Comparison of ENCODE assay signal across 31 mouse cellular contexts in genomic region chr3:40320319-40320718, GRCm38 (mm10).
DNase-seq lines count a peak whose midpoint lies in the region; ATAC-seq and TF ChIP-seq lines count a peak whose summit lies in the region.
"Had no signal": no experiment of that assay in that cellular context is flagged by ENCODE, and none has a peak within 500 bp of the region (broad histone marks: within the 10 kb centered on the region; RNA-seq: fewer than 3 reads in every experiment).

No protein-coding gene starts in this region.

- H3K36me3 ChIP-seq in embryonic facial prominence, embryonic 14.5 days (ENCODE audit: control insufficient read depth, insufficient read depth, low read length) = no peaks in the 10 kb centered on the region
- H3K36me3 ChIP-seq in limb, embryonic 13.5 days = no peaks in the 10 kb centered on the region
- H3K36me3 ChIP-seq in thymus, adult 2 months (ENCODE audit: control insufficient read depth, insufficient read depth, low read length) = no peaks in the 10 kb centered on the region
- H3K36me3 ChIP-seq: heart, embryonic 10.5 days; heart, embryonic 15.5 days; hindbrain, embryonic 12.5 days; limb, embryonic 15.5 days; liver, embryonic 13.5 days; midbrain, embryonic 12.5 days; neural tube, embryonic 13.5 days; stomach, embryonic 15.5 days had no signal

- no peak for TF ChIP-seq CTCF in lung, adult 2 months (IDR thresholded peaks at IDR 0.05; ENCODE audit: insufficient read depth, low read length)
- TF ChIP-seq CTCF in thymus, adult 2 months (IDR thresholded peaks at IDR 0.05; ENCODE audit: borderline replicate concordance, control insufficient read depth, extremely low read depth, insufficient read depth, low read length, poor library complexity) = no peak

- H3K4me1 ChIP-seq in embryonic facial prominence, embryonic 14.5 days (ENCODE audit: control insufficient read depth, insufficient read depth, low read length) = 0 out of 2 replicates have a peak, but pooled peaks cover 5% of the 10 kb centered on the region
- H3K4me1 ChIP-seq in limb, embryonic 13.5 days = peaks cover 25% of the 10 kb centered on the region
- no peaks in the 10 kb centered on the region for H3K4me1 ChIP-seq in lung, adult 2 months (ENCODE audit: control insufficient read depth, insufficient read depth, low read length)
- H3K4me1 ChIP-seq in thymus, adult 2 months (replicated peaks; ENCODE audit: control insufficient read depth, insufficient read depth, low read length) = no peaks in the 10 kb centered on the region
- H3K4me1 ChIP-seq: heart, embryonic 10.5 days; heart, embryonic 15.5 days; hindbrain, embryonic 12.5 days; liver, embryonic 13.5 days; midbrain, embryonic 12.5 days; neural tube, embryonic 13.5 days; stomach, embryonic 15.5 days had no signal

- no peak overlapping the region for H3K9ac ChIP-seq in embryonic facial prominence, embryonic 14.5 days (ENCODE audit: low read depth, low read length)
- no peak overlapping the region for H3K9ac ChIP-seq in limb, embryonic 13.5 days
- H3K9ac ChIP-seq: forebrain, postnatal 0 days; heart, embryonic 15.5 days; hindbrain, embryonic 12.5 days; limb, embryonic 15.5 days; liver, embryonic 13.5 days; lung, embryonic 14.5 days; midbrain, embryonic 12.5 days; neural tube, embryonic 13.5 days; stomach, embryonic 15.5 days had no signal

- DNase-seq in NIH3T3 (ENCODE audit: low read depth) = peak; percentile 19
- DNase-seq in embryo, embryonic 11 days = peak; percentile 59
- peak; percentile 56 for DNase-seq in embryonic facial prominence, embryonic 14.5 days (ENCODE audit: low spot score)
- no peak for DNase-seq in lung, adult 2 months
- no peak for DNase-seq in thymus, adult 2 months
- no peak for DNase-seq in adrenal gland, postnatal 36 days
- DNase-seq: adrenal gland, adult 8-10 months; cerebellum, adult 8-10 months; cerebellum, postnatal 25 days; forebrain, postnatal 0 days; gastrocnemius, postnatal 10 days; heart, adult 11 months; kidney, adult 9 months; kidney, postnatal 10 days; layer of hippocampus, adult 9-11 months; liver, embryonic 13.5 days; lung, embryonic 14.5 days; lung, postnatal 14 days; right cerebral cortex, postnatal 14 days; thymus, postnatal 25 days had no signal

- no peaks in the 10 kb centered on the region for H3K27me3 ChIP-seq in embryonic facial prominence, embryonic 14.5 days (replicated peaks; ENCODE audit: control insufficient read depth, insufficient read depth, low read length)
- H3K27me3 ChIP-seq in limb, embryonic 13.5 days = no peaks in the 10 kb centered on the region
- H3K27me3 ChIP-seq in thymus, adult 2 months (ENCODE audit: control insufficient read depth, insufficient read depth, low read length) = no peaks in the 10 kb centered on the region
- H3K27me3 ChIP-seq: CH12.LX; heart, embryonic 15.5 days; hindbrain, embryonic 12.5 days; limb, embryonic 15.5 days; liver, embryonic 13.5 days; midbrain, embryonic 12.5 days; neural tube, embryonic 13.5 days; stomach, embryonic 15.5 days had no signal

- no peak for TF ChIP-seq POLR2A in lung, adult 2 months (IDR thresholded peaks at IDR 0.05; ENCODE audit: borderline replicate concordance, extremely low read depth, low read depth, low read length)
- TF ChIP-seq POLR2A in thymus, adult 2 months (IDR thresholded peaks at IDR 0.05; ENCODE audit: control insufficient read depth, extremely low read depth, insufficient read depth, low read length, poor library complexity) = no peak

- ATAC-seq in embryonic facial prominence, embryonic 14.5 days (ENCODE audit: low read depth) = no peak
- ATAC-seq in limb, embryonic 13.5 days (ENCODE audit: low FRiP score, low read depth) = no peak
- ATAC-seq: forebrain, postnatal 0 days; intestine, postnatal 0 days had no signal

- no peak overlapping the region for H3K4me2 ChIP-seq in embryonic facial prominence, embryonic 14.5 days (ENCODE audit: low read depth, low read length)
- H3K4me2 ChIP-seq in limb, embryonic 13.5 days (replicated peaks) = no peak overlapping the region
- H3K4me2 ChIP-seq: heart, embryonic 15.5 days; hindbrain, embryonic 12.5 days; limb, embryonic 15.5 days; liver, embryonic 13.5 days; lung, embryonic 14.5 days; midbrain, embryonic 12.5 days; neural tube, embryonic 13.5 days; stomach, embryonic 15.5 days had no signal

- no peaks in the 10 kb centered on the region for H3K9me3 ChIP-seq in embryonic facial prominence, embryonic 14.5 days (ENCODE audit: control insufficient read depth, low read length)
- H3K9me3 ChIP-seq in limb, embryonic 13.5 days = no peaks in the 10 kb centered on the region
- H3K9me3 ChIP-seq: heart, embryonic 10.5 days; heart, embryonic 15.5 days; hindbrain, embryonic 12.5 days; limb, embryonic 15.5 days; liver, embryonic 13.5 days; midbrain, embryonic 12.5 days; neural tube, embryonic 13.5 days; stomach, embryonic 15.5 days had no signal

- WGBS in embryonic facial prominence, embryonic 14.5 days = 21% methylated on average over 5 of the region's 5 CpGs
- 10% methylated on average over 5 of the region's 5 CpGs for WGBS in limb, embryonic 13.5 days
- 79% methylated on average over 5 of the region's 5 CpGs for WGBS in lung, adult 2 months
- 95% methylated on average over 5 of the region's 5 CpGs for WGBS in thymus, adult 2 months

- peak overlapping the region; percentile 54; the same call in 1 of the 2 replicates for H3K27ac ChIP-seq in embryonic facial prominence, embryonic 14.5 days (replicated peaks; ENCODE audit: low read depth, low read length)
- peak overlapping the region; percentile 65; the same call in 1 of the 2 replicates for H3K27ac ChIP-seq in limb, embryonic 13.5 days
- no peak overlapping the region for H3K27ac ChIP-seq in thymus, adult 2 months (ENCODE audit: control insufficient read depth, insufficient read depth, low read length)
- H3K27ac ChIP-seq: heart, embryonic 10.5 days; heart, embryonic 15.5 days; hindbrain, embryonic 12.5 days; limb, embryonic 15.5 days; liver, embryonic 13.5 days; midbrain, embryonic 12.5 days; neural tube, embryonic 13.5 days; stomach, embryonic 15.5 days had no signal

- no peak overlapping the region for H3K4me3 ChIP-seq in embryonic facial prominence, embryonic 14.5 days (ENCODE audit: low read depth, low read length)
- H3K4me3 ChIP-seq in limb, embryonic 13.5 days = no peak overlapping the region
- H3K4me3 ChIP-seq in lung, adult 2 months (replicated peaks; ENCODE audit: extremely low read depth, low read depth, low read length) = no peak overlapping the region
- H3K4me3 ChIP-seq in thymus, adult 2 months (ENCODE audit: control insufficient read depth, insufficient read depth, low read length) = no peak overlapping the region
- H3K4me3 ChIP-seq: erythroblast, embryonic 14.5 days; heart, embryonic 10.5 days; heart, embryonic 15.5 days; hindbrain, embryonic 12.5 days; limb, embryonic 15.5 days; liver, embryonic 13.5 days; midbrain, embryonic 12.5 days; neural tube, embryonic 13.5 days; stomach, embryonic 15.5 days had no signal

Comparison
In these comparisons a context has a peak if more than half of its experiments do, and no peak if none do; other contexts are left out.
1. DNase-seq: peak in NIH3T3 (single experiment), embryo, embryonic 11 days (single experiment) and embryonic facial prominence, embryonic 14.5 days (single experiment); none in lung, adult 2 months (single experiment), thymus, adult 2 months (single experiment) and adrenal gland, postnatal 36 days (0 of 2).